Mouse (Mus musculus): ENCODE measurements at regions not wholly inside any gene's neighbourhood (a gene's known extent, or its start where the extent isn't known, plus 50 kb on each side); places are given as distances from the start of the nearest gene placed in this dataset.

- TF ChIP-seq CTCF (IDR thresholded peaks at IDR 0.05; ENCODE audit: low read depth) (no peak), EP300 (IDR thresholded peaks at IDR 0.05; ENCODE audit: low read depth) (no peak)
Measured at GRCm38 (mm10) chr1:98667887-98668286, 247.0 kb downstream of the Slco6d1 start.

Data from liver, postnatal 0 days (tissue).